Mouse (Mus musculus): ENCODE measurements around the gene Mymx. TPM values are rescaled to one million over a fixed set of nuclear protein-coding genes. Genes with fewer than 3 reads are reported as not detected.
A peak's percentile ranks its signal among the peaks of the same experiment; 100 is the strongest.

Mymx gene
- polyA plus RNA-seq, 1 experiment = not detected

- Histone ChIP-seq H3K4me3 (ENCODE audit: insufficient read depth, low read length) (no peak overlapping the region), H3K4me1 (ENCODE audit: control insufficient read depth, insufficient read depth, low read length) (peaks cover 8% of the 10 kb centered on the region; the same call in 1 of the 2 replicates), H3K27ac (ENCODE audit: insufficient read depth, low read length) (no peak overlapping the region)
- TF ChIP-seq POLR2A (IDR thresholded peaks at IDR 0.05; ENCODE audit: low read depth, low read length) (no peak; the same call in 1 of the 2 replicates), CTCF (IDR thresholded peaks at IDR 0.05; ENCODE audit: borderline replicate concordance, insufficient read depth, low read length) (no peak)
Observed at GRCm38 (mm10) chr17:45566031-45566359, 35.9 kb downstream of the Mymx start.

- peak overlapping the region; percentile 85 for H3K4me3 ChIP-seq (ENCODE audit: insufficient read depth, low read length)
- TF ChIP-seq POLR2A (IDR thresholded peaks at IDR 0.05; ENCODE audit: low read depth, low read length) (no peak), CTCF (IDR thresholded peaks at IDR 0.05; ENCODE audit: borderline replicate concordance, insufficient read depth, low read length) (no peak)
- 0 out of 2 replicates have a peak, but pooled peaks cover 5% of the 10 kb centered on the region for H3K4me1 ChIP-seq (ENCODE audit: control insufficient read depth, insufficient read depth, low read length)
- no peak overlapping the region for H3K27ac ChIP-seq (ENCODE audit: insufficient read depth, low read length)
Observed at GRCm38 (mm10) chr17:45565103-45565502, 36.8 kb downstream of the Mymx start.

- no peak overlapping the region for H3K27ac ChIP-seq (ENCODE audit: insufficient read depth, low read length)
- peak overlapping the region; percentile 85 for H3K4me3 ChIP-seq (ENCODE audit: insufficient read depth, low read length)
- H3K4me1 ChIP-seq (ENCODE audit: control insufficient read depth, insufficient read depth, low read length) = no peaks in the 10 kb centered on the region
- TF ChIP-seq CTCF (IDR thresholded peaks at IDR 0.05; ENCODE audit: borderline replicate concordance, insufficient read depth, low read length) = no peak
- no peak for TF ChIP-seq POLR2A (IDR thresholded peaks at IDR 0.05; ENCODE audit: low read depth, low read length)
Observed at GRCm38 (mm10) chr17:45564531-45565084, 37.3 kb downstream of the Mymx start.

GRCm38 (mm10) chr17:45563655-45564530 lies 38.0 kb downstream of the Mymx start, which contains the start of gene Slc35b2:
Gene Slc35b2, plus strand, starts transcription at chr17:45563874.
- TF ChIP-seq CTCF (IDR thresholded peaks at IDR 0.05; ENCODE audit: borderline replicate concordance, insufficient read depth, low read length) (peak; percentile 80), POLR2A (IDR thresholded peaks at IDR 0.05; ENCODE audit: low read depth, low read length) (peak; percentile 83)
- Histone ChIP-seq H3K4me1 (ENCODE audit: control insufficient read depth, insufficient read depth, low read length) (no peaks in the 10 kb centered on the region), H3K4me3 (ENCODE audit: insufficient read depth, low read length) (peak within 1 kb of the TSS; percentile 85), H3K27ac (ENCODE audit: insufficient read depth, low read length) (no peak within 1 kb of the TSS)

GRCm38 (mm10) chr17:45563216-45563615 lies 38.7 kb downstream of the Mymx start:
- no peak overlapping the region for H3K27ac ChIP-seq (ENCODE audit: insufficient read depth, low read length)
- H3K4me1 ChIP-seq (ENCODE audit: control insufficient read depth, insufficient read depth, low read length) = no peaks in the 10 kb centered on the region
- TF ChIP-seq POLR2A (IDR thresholded peaks at IDR 0.05; ENCODE audit: low read depth, low read length) = no peak
- no peak for TF ChIP-seq CTCF (IDR thresholded peaks at IDR 0.05; ENCODE audit: borderline replicate concordance, insufficient read depth, low read length)
- H3K4me3 ChIP-seq (ENCODE audit: insufficient read depth, low read length) = no peak overlapping the region

- Histone ChIP-seq H3K27ac (ENCODE audit: insufficient read depth, low read length) (no peak overlapping the region), H3K4me1 (ENCODE audit: control insufficient read depth, insufficient read depth, low read length) (no peaks in the 10 kb centered on the region; the same call in 1 of the 2 replicates), H3K4me3 (ENCODE audit: insufficient read depth, low read length) (no peak overlapping the region)
- TF ChIP-seq CTCF (IDR thresholded peaks at IDR 0.05; ENCODE audit: borderline replicate concordance, insufficient read depth, low read length) = no peak
- no peak for TF ChIP-seq POLR2A (IDR thresholded peaks at IDR 0.05; ENCODE audit: low read depth, low read length)
Observed at GRCm38 (mm10) chr17:45559732-45560525, 42.0 kb downstream of the Mymx start.

- H3K4me3 ChIP-seq (ENCODE audit: insufficient read depth, low read length) = no peak overlapping the region
- TF ChIP-seq CTCF (IDR thresholded peaks at IDR 0.05; ENCODE audit: borderline replicate concordance, insufficient read depth, low read length) (no peak), POLR2A (IDR thresholded peaks at IDR 0.05; ENCODE audit: low read depth, low read length) (no peak)
- H3K4me1 ChIP-seq (ENCODE audit: control insufficient read depth, insufficient read depth, low read length) = no peaks in the 10 kb centered on the region; the same call in 1 of the 2 replicates
- H3K27ac ChIP-seq (ENCODE audit: insufficient read depth, low read length) = no peak overlapping the region
Observed at GRCm38 (mm10) chr17:45557998-45558862, 43.7 kb downstream of the Mymx start.

GRCm38 (mm10) chr17:45557246-45557824 lies 44.6 kb downstream of the Mymx start:
- TF ChIP-seq POLR2A (IDR thresholded peaks at IDR 0.05; ENCODE audit: low read depth, low read length) (no peak), CTCF (IDR thresholded peaks at IDR 0.05; ENCODE audit: borderline replicate concordance, insufficient read depth, low read length) (no peak)
- Histone ChIP-seq H3K4me1 (ENCODE audit: control insufficient read depth, insufficient read depth, low read length) (no peaks in the 10 kb centered on the region; the same call in 1 of the 2 replicates), H3K4me3 (ENCODE audit: insufficient read depth, low read length) (peak overlapping the region; percentile 87; the same call in 1 of the 2 replicates), H3K27ac (ENCODE audit: insufficient read depth, low read length) (no peak overlapping the region)
